Mouse (Mus musculus) lung, adult 2 months (tissue): ENCODE measurements around the gene Apobec3. TPM values are rescaled to one million over a fixed set of nuclear protein-coding genes. Genes with fewer than 3 reads are reported as not detected.
A peak's percentile ranks its signal among the peaks of the same experiment; 100 is the strongest.

Experiments
- DNase-seq: peaks from one replicate; pipeline ENCODE4 v3.0.0; 2022
- H3K4me1 ChIP-seq: fragments of 200-500 bp; 2 replicates; pipeline ENCODE4 v1.6.1; 2011; ENCODE audit warnings: low read length; ENCODE audit not compliant: control insufficient read depth, insufficient read depth
- H3K4me3 ChIP-seq: fragments of 200-500 bp; replicated peaks from 2 replicates; pipeline ENCODE3; 2011; ENCODE audit warnings: low read depth, mild to moderate bottlenecking, control low read depth, low read length; ENCODE audit errors: extremely low read depth
- CTCF ChIP-seq: fragments of 200-500 bp; IDR thresholded peaks from 2 replicates; pipeline ENCODE4 v1.5.1; 2011; ENCODE audit warnings: mild to moderate bottlenecking, low read length, control low read depth; ENCODE audit not compliant: insufficient read depth
- POLR2A ChIP-seq: fragments of 200-500 bp; IDR thresholded peaks from 2 replicates; pipeline ENCODE4 v1.6.1; 2011; ENCODE audit warnings: low read depth, mild to moderate bottlenecking, control low read depth, low read length, borderline replicate concordance; ENCODE audit errors: extremely low read depth
- whole genome bisulfite sequencing: fragments of 180-500 bp; shearing (Covaris S2); methylation state at CpG from one replicate; pipeline ENCODE4 v1.1.7; 2018; 5-methylcytosine and 5-hydroxymethylcytosine counted together
- polyA plus RNA-seq: library from polyadenylated mRNA; depleted of rRNA; stranded (reverse); fragments of >200 nt; gene quantifications from 2 replicates; pipeline ENCODE4 v1.2.3, GENCODE M21; 2012

Apobec3 gene
- polyA plus RNA-seq, 1 experiment: 36.7 TPM

GRCm38 (mm10) chr15:79875261-79875995, 16.0 kb upstream of the Apobec3 start:
- Histone ChIP-seq H3K4me3 (no peak overlapping the region), H3K4me1 (peaks cover 3% of the 10 kb centered on the region; the same call in 1 of the 2 replicates)
- TF ChIP-seq POLR2A (no peak), CTCF (no peak)
- DNase-seq: no peak
- WGBS: 88% methylated on average over 18 of the region's 18 CpGs

- H3K4me3 ChIP-seq: no peak overlapping the region
- no peak for TF ChIP-seq CTCF
- no peak for TF ChIP-seq POLR2A
- no peak for DNase-seq
- WGBS: 32% methylated on average over 6 of the region's 6 CpGs
- peaks cover 6% of the 10 kb centered on the region; the same call in 1 of the 2 replicates for H3K4me1 ChIP-seq
These were observed 12.7 kb upstream of the Apobec3 start for GRCm38 (mm10) chr15:79878725-79879136.

- TF ChIP-seq CTCF (no peak), POLR2A (peak; percentile 70; the same call in 1 of the 2 replicates)
- peak; percentile 89 for DNase-seq
- WGBS: 11% methylated on average over 13 of the region's 13 CpGs
- Histone ChIP-seq H3K4me1 (peaks cover 6% of the 10 kb centered on the region; the same call in 1 of the 2 replicates), H3K4me3 (no peak overlapping the region)
These were observed 12.1 kb upstream of the Apobec3 start for GRCm38 (mm10) chr15:79879319-79879718.

GRCm38 (mm10) chr15:79880477-79880876, 11.0 kb upstream of the Apobec3 start:
- Histone ChIP-seq H3K4me1 (peaks cover 6% of the 10 kb centered on the region; the same call in 1 of the 2 replicates), H3K4me3 (no peak overlapping the region)
- WGBS: 83% methylated on average over 3 of the region's 3 CpGs
- no peak for TF ChIP-seq POLR2A
- TF ChIP-seq CTCF: no peak
- no peak for DNase-seq

- WGBS: 30% methylated on average over 19 of the region's 19 CpGs
- no peak for TF ChIP-seq POLR2A
- TF ChIP-seq CTCF: no peak
- Histone ChIP-seq H3K4me1 (peaks cover 6% of the 10 kb centered on the region; the same call in 1 of the 2 replicates), H3K4me3 (peak overlapping the region; percentile 17)
- no peak for DNase-seq
These were observed 8.7 kb upstream of the Apobec3 start for GRCm38 (mm10) chr15:79882623-79883267.

- WGBS: under 1% methylated on average over 30 of the region's 30 CpGs
- peaks cover 6% of the 10 kb centered on the region; the same call in 1 of the 2 replicates for H3K4me1 ChIP-seq
- peak; percentile 93 for DNase-seq
- H3K4me3 ChIP-seq: peak overlapping the region; percentile 63
- TF ChIP-seq POLR2A (peak; percentile 65; the same call in 1 of the 2 replicates), CTCF (peak; percentile 46)
These were observed 8.1 kb upstream of the Apobec3 start for GRCm38 (mm10) chr15:79883352-79883822.

- WGBS: 61% methylated on average over 5 of the region's 5 CpGs
- no peak for TF ChIP-seq CTCF
- TF ChIP-seq POLR2A: no peak
- DNase-seq: no peak
- Histone ChIP-seq H3K4me3 (no peak overlapping the region), H3K4me1 (peaks cover 2% of the 10 kb centered on the region; the same call in 1 of the 2 replicates)
These were observed 6.6 kb upstream of the Apobec3 start for GRCm38 (mm10) chr15:79884820-79885219.

- TF ChIP-seq CTCF: no peak
- TF ChIP-seq POLR2A: peak; percentile 74; the same call in 1 of the 2 replicates
- peak overlapping the region; percentile 91 for H3K4me3 ChIP-seq
- under 1% methylated on average over 12 of the region's 12 CpGs for WGBS
- no peak for DNase-seq
- peaks cover 27% of the 10 kb centered on the region for H3K4me1 ChIP-seq
These were observed 718 bp downstream of the Apobec3 start for GRCm38 (mm10) chr15:79892213-79892541.

- TF ChIP-seq POLR2A: 0 out of 2 replicates have a peak, but pooled peaks have one; percentile 8
- TF ChIP-seq CTCF: no peak
- peaks cover 27% of the 10 kb centered on the region for H3K4me1 ChIP-seq
- WGBS: 43% methylated on average over 15 of the region's 15 CpGs
- peak overlapping the region; percentile 91 for H3K4me3 ChIP-seq
- DNase-seq: no peak
These were observed 1.8 kb downstream of the Apobec3 start for GRCm38 (mm10) chr15:79892995-79893823.

GRCm38 (mm10) chr15:79893824-79894123, 2.3 kb downstream of the Apobec3 start:
- peaks cover 29% of the 10 kb centered on the region for H3K4me1 ChIP-seq
- TF ChIP-seq POLR2A (no peak), CTCF (no peak)
- WGBS: 37% methylated on average over 3 of the region's 3 CpGs
- peak overlapping the region; percentile 20 for H3K4me3 ChIP-seq
- no peak for DNase-seq
